Mouse (Mus musculus) stomach, postnatal 0 days (tissue): ENCODE results near the gene Tmc7.

Experiments used
- CTCF ChIP-seq: IDR thresholded peaks from 2 replicates; pipeline ENCODE4 v1.5.1; 2016; ENCODE audit warnings: antibody characterized with exemption, low read depth, mild to moderate bottlenecking, moderate library complexity
- EP300 ChIP-seq: optimal IDR thresholded peaks from 2 replicates; pipeline ENCODE3; 2016; ENCODE audit warnings: antibody characterized with exemption

- TF ChIP-seq CTCF = no peak
- TF ChIP-seq EP300 = no peak
These were observed 15.6 kb upstream of the Tmc7 start for GRCm38 (mm10) chr7:118599954-118600631.
